Mouse (Mus musculus) embryo, embryonic 10 days (tissue): ENCODE data around the gene H2al1o.
"Not testable (repeated sequence)": the region's sequence is repeated elsewhere in the genome, so short reads cannot be mapped to it uniquely, and the experiment has no call there.

ENCODE experiments used
- DNase-seq: peaks from one replicate; pipeline ENCODE4 v3.0.0-alpha.2; 2015; ENCODE audit warnings: low spot score

Gene H2al1o

DNA sequence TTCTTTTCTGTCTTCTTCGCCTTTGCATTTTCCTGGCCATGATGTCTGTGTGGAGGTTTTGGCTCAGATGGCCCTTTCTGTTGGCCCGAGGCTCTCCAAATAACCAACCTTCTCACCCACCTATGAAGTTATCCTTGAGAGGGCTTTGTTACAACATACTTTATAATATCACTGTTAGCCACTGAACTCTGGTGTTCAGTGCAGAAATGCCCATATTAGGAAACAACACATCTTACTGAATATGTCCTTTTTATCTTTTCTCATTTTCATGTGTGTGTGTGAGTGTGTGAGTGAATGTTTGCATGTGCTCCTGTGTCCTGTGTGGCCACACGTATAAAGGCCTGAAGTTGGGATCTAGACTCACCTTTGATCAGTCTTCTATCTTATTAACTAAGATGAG, at the start of gene H2al1o:
Gene H2al1o, minus strand, starts transcription at position 101 of the 400 bp plus-strand sequence.
- not testable (repeated sequence) for DNase-seq

- not testable (repeated sequence) for DNase-seq
Observed at GRCm38 (mm10) chrX:9598036-9598435, 25.8 kb upstream of the H2al1o start.

- no peak for DNase-seq
Observed at GRCm38 (mm10) chrX:9536881-9537280, 35.3 kb downstream of the H2al1o start.
